Mouse (Mus musculus) embryonic stem cell, embryonic (primary cell): ENCODE results near the gene Pbx2.

Source experiments
- CTCF ChIA-PET, 4 experiments: fragments of 300-600 bp in 2 of 4; fragments of 350-600 bp in 2 of 4; sonication (Branson Sonifier 250); formaldehyde crosslinking; loops; one replicate each; lab custom pipeline; 2022; ENCODE audit warnings: inconsistent platforms in 2 of 4; lab: Charles Lee
- POLR2A ChIA-PET, 4 experiments: fragments of 300-600 bp in 2 of 4; fragments of 350-600 bp in 2 of 4; sonication (Branson Sonifier 250); formaldehyde crosslinking; loops; one replicate each; lab custom pipeline; 2022; ENCODE audit warnings: antibody characterized with exemption in 4 of 4, inconsistent platforms in 1 of 4; lab: Charles Lee

Gene Pbx2

DNA sequence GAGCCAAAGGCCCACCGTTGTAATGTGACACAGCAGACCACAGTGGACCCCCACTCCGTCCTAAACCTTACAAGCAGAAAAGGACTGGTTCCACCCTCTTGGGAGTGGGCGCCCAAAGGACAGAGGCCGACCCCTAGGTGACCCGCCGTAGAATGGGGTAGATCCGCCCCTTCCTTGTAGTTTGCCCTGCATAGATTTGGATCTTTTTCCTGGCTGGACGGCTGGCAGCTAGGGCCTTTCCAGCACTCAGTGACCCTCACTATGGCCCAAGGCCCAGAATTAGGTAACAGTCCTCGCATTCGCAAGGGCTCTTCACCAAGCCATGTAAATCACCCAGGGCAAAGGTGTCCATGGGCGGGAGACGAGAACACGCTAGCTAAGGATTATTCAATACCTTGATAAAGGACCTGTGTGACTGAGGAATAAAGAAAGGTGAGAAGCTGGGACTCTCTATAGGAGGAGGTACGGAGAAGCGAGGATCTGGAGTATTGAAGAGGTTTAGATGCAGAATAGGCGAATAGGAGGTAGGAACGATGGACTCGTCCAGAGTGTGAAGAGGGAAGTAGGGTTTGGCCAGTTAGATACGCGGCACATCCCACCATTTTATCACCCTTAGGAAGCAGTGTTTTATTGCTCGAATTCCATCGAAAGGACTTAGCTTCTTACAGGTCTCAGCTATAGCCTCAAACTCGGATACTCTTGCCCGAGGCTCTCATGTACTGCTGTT, 13.6 kb downstream of the Pbx2 start:
- ChIA-PET CTCF (interaction anchor here (0.6 to 1.6 kb wide), 11 partner anchors 12 to 469 kb away, joined by 3 to 16 read pairs (median 6); partner anchors contain the start of genes Fkbpl (in 1 of the 4), Gpsm3 (in 1 of the 4) and Pbx2 (in 1 of the 4)), POLR2A (interaction anchor here (0.5 to 9.3 kb wide), 51 partner anchors 9 to 1751 kb away, joined by 3 to 102 read pairs (median 7); partner anchors contain the start of genes Gpsm3 (in 3 of the 4), Pbx2 (in 3 of the 4), Atf6b (in 2 of the 4) and Fkbpl (in 2 of the 4))

DNA sequence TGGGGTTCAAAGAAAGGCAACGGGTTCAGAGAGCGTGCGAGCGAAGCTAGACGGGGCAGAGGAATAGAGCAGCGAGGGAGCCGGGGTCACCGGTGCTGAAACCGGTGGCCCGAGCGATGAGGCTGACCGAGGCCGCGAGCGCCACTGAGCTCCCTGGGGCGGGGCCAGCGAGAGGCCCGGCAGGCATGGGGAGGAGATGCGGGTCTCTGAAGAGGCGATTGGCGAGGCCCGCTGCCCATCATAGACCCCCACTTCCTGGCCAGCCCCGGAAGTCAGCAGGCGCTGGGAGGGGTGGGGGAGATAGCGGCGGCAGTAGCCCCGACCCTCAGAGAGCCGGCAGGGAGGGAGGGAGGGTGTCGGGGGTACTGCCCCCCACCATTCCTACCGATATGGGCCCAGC, 14.5 kb downstream of the Pbx2 start:
- CTCF ChIA-PET: interaction anchor here in 3 of 4 experiments (0.6 to 1.1 kb wide), 9 partner anchors 13 to 470 kb away, joined by 3 to 6 read pairs (median 4); partner anchors contain the start of gene Pbx2 (in 1 of the 3)
- POLR2A ChIA-PET: interaction anchor here in 3 of 4 experiments (0.6 to 9.3 kb wide), 39 partner anchors 9 to 1216 kb away, joined by 3 to 102 read pairs (median 5); partner anchors contain the start of genes Atf6b (in 3 of the 3), Fkbpl (in 3 of the 3), Gpsm3 (in 3 of the 3) and Pbx2 (in 3 of the 3)

DNA sequence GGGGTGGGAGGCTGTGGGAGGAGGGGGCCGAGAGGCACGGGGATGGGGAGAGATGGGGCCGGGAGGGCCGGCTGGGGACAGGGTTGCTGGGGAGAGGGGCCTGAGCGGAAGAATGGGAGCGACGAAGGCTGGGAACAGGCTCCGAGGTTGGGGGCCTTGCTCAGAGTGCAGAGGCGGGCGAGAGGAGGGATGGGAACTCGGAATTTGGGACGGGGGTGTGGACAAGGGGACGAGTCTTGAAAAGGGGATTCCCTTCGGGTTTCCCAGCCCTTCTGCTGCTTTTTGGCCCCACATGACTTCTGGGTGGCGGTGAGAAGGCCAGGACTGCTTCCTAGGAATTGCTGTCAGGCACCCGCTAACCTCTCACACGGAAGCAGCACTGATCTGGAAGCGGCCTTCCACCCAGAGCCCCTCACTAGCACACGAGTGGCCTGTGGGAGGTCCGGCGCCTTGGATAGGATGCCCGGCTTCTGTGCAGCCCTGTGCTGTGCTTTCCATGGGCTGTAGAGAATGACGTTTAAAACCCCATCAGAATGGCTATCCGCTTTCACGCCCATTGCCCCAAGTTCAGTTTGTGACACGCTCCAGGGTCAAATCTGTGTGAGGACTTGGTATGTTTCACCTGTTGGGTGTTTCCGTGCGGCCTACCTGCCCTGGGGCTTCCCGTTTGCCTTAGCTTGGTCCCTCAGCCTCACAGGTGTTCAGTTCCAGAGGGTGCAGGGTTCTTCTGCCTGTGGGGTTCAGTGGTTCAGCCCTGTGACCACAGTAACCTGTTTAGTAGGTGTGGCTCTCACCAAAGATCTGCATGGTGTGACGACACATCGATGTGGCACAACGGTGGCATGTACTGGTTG, 15.3 kb downstream of the Pbx2 start:
- CTCF ChIA-PET: interaction anchor here in 2 of 4 experiments (0.6 to 1.1 kb wide), 4 partner anchors 13 to 356 kb away, joined by 4 to 5 read pairs (median 5); no protein-coding TSS in a partner anchor

DNA sequence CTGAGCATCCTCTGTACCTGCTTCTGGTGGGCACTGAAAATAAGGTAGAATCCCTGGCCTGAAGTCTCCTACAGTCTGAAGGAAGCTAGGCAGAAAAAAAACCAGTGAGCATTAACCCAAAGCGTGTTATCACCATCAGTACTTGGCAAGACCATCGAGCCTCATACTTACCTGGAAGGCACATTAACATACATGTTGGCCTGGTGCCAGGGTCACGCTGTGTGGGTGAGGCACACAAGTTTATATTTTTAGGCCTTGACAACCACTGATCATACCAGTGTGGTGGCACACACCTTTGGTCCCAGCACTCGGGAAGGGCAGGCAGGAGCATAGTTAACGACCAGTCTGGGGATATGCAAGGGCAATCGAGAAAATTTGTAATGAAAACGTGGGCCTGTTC, 16.9 kb downstream of the Pbx2 start:
- CTCF ChIA-PET: no interaction called here
- POLR2A ChIA-PET: no interaction called here

More for the DNA sequence above, 15.3 kb downstream of the Pbx2 start:
- POLR2A ChIA-PET: interaction anchor here in 3 of 4 experiments (0.8 to 9.3 kb wide), 28 partner anchors 8 to 651 kb away, joined by 3 to 102 read pairs (median 6); partner anchors contain the start of genes Fkbpl (in 3 of the 3), Gpsm3 (in 3 of the 3), Pbx2 (in 3 of the 3) and Atf6b (in 2 of the 3)

DNA sequence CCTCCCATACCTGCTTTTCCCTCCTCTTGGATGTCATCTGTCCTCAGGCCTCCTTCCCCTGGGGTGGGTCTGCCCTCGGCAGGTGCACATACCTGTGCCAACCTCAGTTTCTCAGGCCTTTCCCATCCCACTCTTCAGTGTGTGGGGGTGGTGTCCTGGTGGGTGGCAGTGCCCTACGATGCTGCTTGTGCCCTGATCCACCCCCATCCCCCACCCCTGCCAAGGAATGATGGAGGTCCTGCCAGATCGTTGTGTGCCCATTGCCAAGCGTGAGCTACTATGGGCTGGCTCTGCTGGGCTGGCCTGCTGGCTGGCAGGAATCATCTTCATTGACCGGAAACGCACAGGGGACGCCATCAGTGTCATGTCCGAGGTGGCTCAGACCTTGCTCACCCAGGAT, 20.0 kb downstream of the Pbx2 start:
- ChIA-PET CTCF (no interaction called here), POLR2A (no interaction called here)

DNA sequence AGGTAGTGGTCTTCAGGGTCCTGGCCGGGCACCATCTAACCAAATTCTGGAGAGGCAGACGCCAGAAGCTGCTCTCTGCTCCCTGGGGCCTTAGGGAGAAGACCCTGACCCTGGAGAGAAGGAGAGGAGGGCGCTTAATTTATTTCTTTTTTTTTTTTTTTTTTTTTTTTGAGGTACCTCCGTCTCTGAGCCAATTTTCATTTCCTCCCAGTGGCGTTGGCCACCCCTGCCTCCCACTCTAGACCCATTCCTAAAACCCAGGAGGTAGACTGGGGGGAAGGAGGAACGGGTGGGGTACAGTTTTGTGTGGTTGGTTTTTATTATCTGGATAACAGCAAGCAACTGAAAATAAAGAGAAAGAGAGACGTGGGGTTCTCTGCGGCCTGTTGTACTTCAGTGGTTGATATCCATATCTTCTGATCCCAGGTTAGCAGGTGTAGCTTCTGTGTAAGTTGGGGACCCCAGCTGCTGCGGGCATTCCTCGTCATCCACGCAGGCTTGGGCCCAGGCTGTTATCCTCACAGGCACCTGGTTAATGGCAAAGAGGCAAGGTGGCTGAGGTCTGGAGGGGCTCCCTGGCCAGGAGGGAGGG, 22.1 kb downstream of the Pbx2 start:
- CTCF ChIA-PET: no interaction called here
- POLR2A ChIA-PET: interaction anchor here in 1 of 4 experiments (1.2 to 2.5 kb wide), 2 partner anchors 9 to 19 kb away, joined by 4 to 10 read pairs; partner anchors contain the start of genes Agpat1 and Rnf5

DNA sequence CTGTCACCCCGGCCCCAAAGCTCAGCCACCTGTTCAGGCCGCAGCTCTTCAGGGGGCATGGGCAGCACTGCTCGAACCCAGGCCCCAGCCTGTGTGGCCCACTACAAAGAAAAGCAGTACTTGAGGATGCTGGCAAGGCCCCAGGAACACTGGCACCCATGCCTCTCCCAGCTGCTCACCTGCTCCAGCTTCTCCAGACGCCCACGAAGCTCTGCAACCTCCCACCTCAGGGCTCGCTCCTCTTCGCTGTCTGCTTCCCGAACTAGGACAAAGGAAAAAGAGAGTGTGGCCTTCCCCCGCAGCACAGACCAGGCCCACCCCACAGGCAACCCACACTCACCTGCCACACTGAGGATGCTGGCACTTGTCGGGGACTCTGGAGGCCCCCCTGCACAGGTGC, 22.8 kb downstream of the Pbx2 start:
- POLR2A ChIA-PET: interaction anchor here in 3 of 4 experiments (0.9 to 2.5 kb wide), 9 partner anchors 8 to 41 kb away, joined by 3 to 20 read pairs (median 3); partner anchors contain the start of genes Agpat1 (in 2 of the 3), Rnf5 (in 2 of the 3), Gpsm3 (in 1 of the 3) and Pbx2 (in 1 of the 3)
- CTCF ChIA-PET: interaction anchor here in 1 of 4 experiments (1.6 kb wide), 1 partner anchor 10 kb away, joined by 4 read pairs; no protein-coding TSS in a partner anchor

DNA sequence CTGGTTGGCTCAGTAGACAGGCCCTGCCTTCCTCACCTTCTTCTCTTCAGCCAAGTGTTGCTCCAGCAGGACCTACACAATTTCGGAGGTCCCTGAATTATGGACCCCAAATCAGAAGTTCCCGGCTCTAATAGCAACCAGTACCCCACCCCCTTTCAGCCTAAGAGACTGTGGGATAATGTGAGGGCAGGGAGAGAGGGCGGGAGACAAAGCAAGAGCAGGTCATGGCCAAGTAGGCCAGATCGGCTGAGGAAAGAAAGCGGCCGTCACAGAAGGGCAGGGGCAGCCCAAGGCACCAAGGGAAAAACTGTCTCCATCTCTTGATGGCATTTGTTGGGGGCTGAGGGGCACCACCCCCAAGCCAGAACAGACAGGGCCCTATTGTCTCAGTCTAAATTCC, 24.8 kb downstream of the Pbx2 start, which contains the start of gene Egfl8:
TSS of gene Egfl8 (minus strand) at position 101 of the 400 bp plus-strand sequence.
- CTCF ChIA-PET: interaction anchor here in 1 of 4 experiments (1.5 kb wide), 1 partner anchor 44 kb away, joined by 4 read pairs; no protein-coding TSS in a partner anchor
- POLR2A ChIA-PET: interaction anchor here in 1 of 4 experiments (2.2 kb wide), 1 partner anchor 11 kb away, joined by 20 read pairs; the partner anchor contains the start of genes Agpat1 and Rnf5

DNA sequence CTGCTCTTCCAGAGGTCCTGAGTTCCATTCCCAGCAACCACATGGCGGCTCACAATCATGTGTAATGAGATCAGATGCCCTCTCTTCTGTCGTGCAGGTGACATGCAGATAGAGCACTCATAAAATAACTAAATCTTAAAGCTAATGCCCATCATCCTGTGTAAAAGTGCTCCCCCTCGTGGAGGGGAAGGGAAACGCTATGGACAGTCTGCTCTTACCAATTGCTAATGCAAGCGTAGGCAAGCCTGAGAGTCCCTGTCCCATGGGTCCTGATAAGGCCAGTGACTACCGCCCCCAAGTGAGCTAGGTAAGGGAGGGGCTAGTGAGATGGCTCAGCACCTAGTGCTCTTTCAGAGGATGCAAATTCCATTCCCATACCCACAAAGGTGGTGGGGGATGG, 27.9 kb downstream of the Pbx2 start:
- POLR2A ChIA-PET: interaction anchor here (0.6 to 3.1 kb wide), 23 partner anchors 9 to 582 kb away, joined by 3 to 34 read pairs (median 4); partner anchors contain the start of genes Agpat1 (in 3 of the 4), Rnf5 (in 3 of the 4), Atf6b (in 1 of the 4) and Fkbpl (in 1 of the 4)
- CTCF ChIA-PET: interaction anchor here (0.5 to 1.9 kb wide), 73 partner anchors 8 to 727 kb away, joined by 3 to 30 read pairs (median 4); partner anchors contain the start of genes Atf6b (in 3 of the 4), Ager (in 2 of the 4), Agpat1 (in 2 of the 4) and Fkbpl (in 2 of the 4)

DNA sequence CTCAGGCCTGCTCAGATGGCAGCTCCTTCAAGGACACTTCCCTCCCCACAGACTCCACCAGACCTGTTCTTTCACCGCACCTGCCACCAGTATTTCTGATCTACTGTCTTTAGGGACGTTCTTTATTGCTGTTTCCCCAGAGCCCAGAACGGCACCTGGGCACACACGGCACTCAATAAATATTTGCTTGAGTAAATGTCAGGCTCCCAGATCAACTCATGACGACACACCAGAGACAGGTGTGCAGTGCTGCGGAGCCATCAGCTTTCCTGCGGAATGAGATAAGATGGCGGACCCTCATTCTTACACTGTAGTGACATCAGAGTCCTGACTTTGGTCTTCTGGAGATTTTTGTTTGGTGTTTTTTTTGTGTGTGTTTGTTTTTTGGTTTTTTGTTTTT, 29.9 kb downstream of the Pbx2 start:
- ChIA-PET CTCF (interaction anchor here in 3 of 4 experiments (0.9 to 1.2 kb wide), 4 partner anchors 15 to 66 kb away, joined by 3 to 4 read pairs (median 4); no protein-coding TSS in a partner anchor), POLR2A (interaction anchor here in 2 of 4 experiments (0.5 to 3.1 kb wide), 6 partner anchors 12 to 502 kb away, joined by 3 to 34 read pairs (median 4); partner anchors contain the start of genes Agpat1 (in 1 of the 2) and Rnf5 (in 1 of the 2))

DNA sequence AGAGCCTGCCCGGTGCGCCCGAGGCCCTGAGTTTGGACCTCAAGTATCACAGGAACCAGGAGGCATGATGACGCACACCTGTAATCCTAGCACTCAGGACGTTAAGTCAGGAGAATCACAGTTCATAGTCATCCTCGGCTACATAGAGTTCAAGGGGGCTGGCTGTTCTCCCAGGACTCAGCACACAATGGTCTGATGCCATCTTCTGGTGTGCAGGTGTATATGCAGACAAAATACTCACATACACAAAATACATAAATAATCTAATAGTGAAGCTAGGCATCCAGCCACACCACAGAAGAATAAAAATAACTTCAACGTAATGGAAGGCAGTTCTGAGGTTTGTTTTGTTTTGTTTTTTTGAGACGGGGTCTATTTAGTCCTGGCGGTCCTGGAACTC, 32.1 kb downstream of the Pbx2 start:
- ChIA-PET CTCF (interaction anchor here in 3 of 4 experiments (0.6 to 1.2 kb wide), 8 partner anchors 8 to 182 kb away, joined by 3 to 4 read pairs (median 3); partner anchors contain the start of gene Atf6b (in 1 of the 3)), POLR2A (interaction anchor here in 2 of 4 experiments (0.6 to 1.0 kb wide), 4 partner anchors 11 to 21 kb away, joined by 3 to 4 read pairs (median 3); partner anchors contain the start of gene Agpat1 (in 1 of the 2))

DNA sequence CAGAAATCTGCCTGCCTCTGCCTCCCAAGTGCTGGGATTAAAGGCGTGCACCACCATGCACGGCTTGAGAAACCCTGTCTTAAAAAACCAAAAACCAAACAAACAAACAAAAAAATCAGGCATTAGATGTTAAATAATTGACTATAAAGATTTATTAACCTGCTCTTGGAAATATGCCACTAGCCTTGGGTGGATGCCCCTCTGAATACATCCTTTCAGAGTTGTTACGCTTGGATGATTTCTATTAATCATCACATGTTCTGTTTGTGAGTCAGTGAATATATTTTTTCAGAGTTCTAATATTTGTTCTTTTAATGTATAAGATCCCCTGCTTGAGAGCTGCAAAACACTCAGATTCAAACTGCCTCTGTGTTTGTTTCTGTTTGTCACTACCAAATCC, 33.9 kb downstream of the Pbx2 start:
- ChIA-PET POLR2A (no interaction called here), CTCF (no interaction called here)

DNA sequence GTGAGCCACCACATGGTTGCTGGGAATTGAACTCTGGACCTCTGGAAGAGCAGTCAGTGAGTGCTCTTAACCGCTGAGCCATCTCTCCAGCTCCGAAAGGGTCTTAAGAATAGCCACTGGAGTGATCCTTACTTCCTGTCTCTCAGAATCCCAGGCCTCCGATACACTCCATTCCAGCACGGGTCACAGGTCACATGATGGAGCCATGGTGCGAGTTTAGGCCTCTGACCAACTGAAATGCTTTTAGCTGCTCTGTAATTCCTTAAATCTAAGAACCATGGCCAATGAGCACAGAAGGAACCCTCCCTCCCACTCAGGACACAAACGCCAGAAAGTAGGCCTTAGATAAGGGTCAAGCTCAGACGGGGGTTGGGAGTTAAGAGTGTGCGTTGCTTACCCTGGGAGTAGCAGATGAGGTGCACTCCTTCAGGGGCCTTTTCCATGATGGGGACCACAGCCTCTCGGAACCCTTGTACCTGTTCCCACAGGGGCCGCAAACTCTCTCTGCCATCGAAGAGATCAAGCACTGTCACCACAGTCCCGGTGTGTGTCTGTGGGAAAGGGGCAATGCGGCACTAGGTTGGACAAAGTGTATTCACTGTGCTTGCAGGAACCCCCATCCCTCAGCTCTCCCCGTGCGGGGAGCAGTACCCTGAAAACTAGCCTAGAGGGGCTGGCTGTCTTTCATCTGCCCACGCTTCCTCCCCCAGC, 35.2 kb downstream of the Pbx2 start:
- ChIA-PET POLR2A (interaction anchor here (0.5 to 2.4 kb wide), 10 partner anchors 18 to 456 kb away, joined by 3 to 10 read pairs (median 6); partner anchors contain the start of genes Atf6b (in 2 of the 4), Fkbpl (in 2 of the 4), Agpat1 (in 1 of the 4) and Rnf5 (in 1 of the 4)), CTCF (interaction anchor here in 2 of 4 experiments (1.1 to 1.9 kb wide), 2 partner anchors 8 to 71 kb away, joined by 4 to 6 read pairs; no protein-coding TSS in a partner anchor)

DNA sequence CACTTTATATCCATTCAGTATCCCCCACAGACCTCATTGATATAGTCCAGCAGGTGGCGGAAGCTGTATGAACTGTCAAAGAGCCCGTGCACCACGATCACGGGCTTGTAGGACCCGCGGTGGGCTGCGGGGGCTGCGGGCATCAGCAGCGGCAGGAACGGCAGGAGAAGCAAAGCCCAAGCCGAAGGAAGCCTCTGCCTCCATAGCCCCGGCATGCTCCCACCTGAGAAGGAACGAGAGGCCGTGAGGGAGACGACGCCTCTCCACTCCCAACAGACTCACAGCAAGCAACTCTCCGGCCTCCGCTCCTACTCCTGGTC, 35.7 kb downstream of the Pbx2 start:
- CTCF ChIA-PET: interaction anchor here in 3 of 4 experiments (1.1 to 1.9 kb wide), 3 partner anchors 8 to 71 kb away, joined by 4 to 7 read pairs (median 6); no protein-coding TSS in a partner anchor

DNA sequence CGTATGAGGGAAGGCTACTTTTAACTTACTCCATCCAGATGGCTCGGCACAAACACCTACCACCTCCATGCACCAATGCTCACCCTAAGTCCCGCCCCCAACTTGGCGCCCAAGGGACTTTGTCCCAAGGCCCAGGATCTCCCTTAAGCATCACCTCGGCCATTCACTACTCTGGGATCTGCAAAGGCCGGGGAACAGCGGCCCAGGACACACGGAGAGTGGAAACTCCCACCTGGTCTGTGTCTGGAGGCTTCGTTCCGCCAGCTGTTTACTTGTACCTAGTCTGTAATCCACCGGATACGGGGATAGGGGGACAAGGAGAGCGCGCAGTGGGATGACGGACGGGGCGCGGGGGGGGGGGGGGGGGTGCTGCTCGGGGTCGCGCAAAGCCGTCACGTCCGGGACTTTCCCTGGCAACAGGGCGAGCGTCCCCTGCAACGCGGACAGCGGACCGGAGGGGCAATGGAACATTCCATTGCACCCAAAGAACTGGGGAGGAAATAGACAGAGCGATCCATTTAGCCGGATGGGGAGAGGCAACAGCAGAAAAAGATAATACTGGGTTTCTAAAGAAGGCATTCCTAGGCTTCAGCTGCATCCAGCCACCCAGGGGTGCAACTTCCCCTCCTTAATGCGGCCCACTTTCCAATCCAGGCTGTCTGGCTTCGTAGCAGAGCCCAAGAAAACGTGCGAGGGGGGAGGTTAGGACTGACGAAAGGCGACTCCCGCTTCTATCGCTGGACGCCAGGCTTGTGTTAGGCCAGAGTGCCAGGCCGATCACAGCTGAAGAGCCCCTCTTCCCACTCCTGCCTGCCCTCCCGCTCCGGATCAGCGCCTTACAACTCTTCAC, 36.3 kb downstream of the Pbx2 start:
- ChIA-PET POLR2A (interaction anchor here in 3 of 4 experiments (0.6 to 3.1 kb wide), 10 partner anchors 17 to 1239 kb away, joined by 3 to 11 read pairs (median 6); partner anchors contain the start of genes Atf6b (in 3 of the 3), Fkbpl (in 2 of the 3), Agpat1 (in 1 of the 3) and Rnf5 (in 1 of the 3)), CTCF (interaction anchor here in 3 of 4 experiments (0.6 to 1.9 kb wide), 4 partner anchors 8 to 187 kb away, joined by 3 to 7 read pairs (median 5); no protein-coding TSS in a partner anchor)

More for the DNA sequence above, 35.7 kb downstream of the Pbx2 start:
- POLR2A ChIA-PET: interaction anchor here (0.5 to 3.1 kb wide), 12 partner anchors 18 to 1240 kb away, joined by 3 to 11 read pairs (median 6); partner anchors contain the start of genes Atf6b (in 3 of the 4), Fkbpl (in 2 of the 4), Agpat1 (in 1 of the 4) and Rnf5 (in 1 of the 4)
